Mouse (Mus musculus): Measurements from ENCODE around the gene Ispd. TPM values are rescaled to one million over a fixed set of nuclear protein-coding genes. Genes with fewer than 3 reads are reported as not detected.

Gene Ispd
- polyA plus RNA-seq, 1 experiment from 2014 or later, result 2.1 TPM

GRCm38 (mm10) chr12:36694072-36694471 is 312.8 kb downstream of the Ispd start:
- Histone ChIP-seq H3K4me2 (ENCODE audit: low read depth, low read length) (no peak overlapping the region), H3K9me3 (ENCODE audit: low read length) (no peaks in the 10 kb centered on the region), H3K36me3 (replicated peaks; ENCODE audit: insufficient read depth, low read length) (no peaks in the 10 kb centered on the region), H3K27ac (ENCODE audit: low read depth) (no peak overlapping the region), H3K4me3 (ENCODE audit: low read depth, low read length) (no peak overlapping the region), H3K4me1 (ENCODE audit: insufficient read depth) (no peaks in the 10 kb centered on the region), H3K27me3 (ENCODE audit: insufficient read depth, low read length) (no peaks in the 10 kb centered on the region), H3K9ac (replicated peaks) (no peak overlapping the region)
- WGBS (ENCODE audit: insufficient replicate concordance), result 59% methylated on average over 2 of the region's 2 CpGs
- TF ChIP-seq CTCF (IDR thresholded peaks at IDR 0.05; ENCODE audit: low read depth), result no peak
- no peak for TF ChIP-seq EP300 (IDR thresholded peaks at IDR 0.05; ENCODE audit: low read depth)
- no peak for DNase-seq
- no peak for ATAC-seq

- WGBS (ENCODE audit: insufficient replicate concordance), result 39% methylated on average over 1 of the region's 1 CpGs
- Histone ChIP-seq H3K36me3 (replicated peaks; ENCODE audit: insufficient read depth, low read length) (no peaks in the 10 kb centered on the region), H3K27me3 (ENCODE audit: insufficient read depth, low read length) (no peaks in the 10 kb centered on the region), H3K27ac (ENCODE audit: low read depth) (no peak overlapping the region), H3K4me1 (ENCODE audit: insufficient read depth) (no peaks in the 10 kb centered on the region), H3K9me3 (ENCODE audit: low read length) (no peaks in the 10 kb centered on the region), H3K9ac (replicated peaks) (no peak overlapping the region), H3K4me2 (ENCODE audit: low read depth, low read length) (no peak overlapping the region), H3K4me3 (ENCODE audit: low read depth, low read length) (no peak overlapping the region)
- DNase-seq (no peak), ATAC-seq (no peak)
- TF ChIP-seq EP300 (IDR thresholded peaks at IDR 0.05; ENCODE audit: low read depth), result no peak
- TF ChIP-seq CTCF (IDR thresholded peaks at IDR 0.05; ENCODE audit: low read depth), result 0 out of 2 replicates have a peak, but pooled peaks have one; percentile 9
These were observed 323.1 kb downstream of the Ispd start for GRCm38 (mm10) chr12:36704380-36704779.

- Histone ChIP-seq H3K9ac (replicated peaks) (no peak overlapping the region), H3K27me3 (ENCODE audit: insufficient read depth, low read length) (no peaks in the 10 kb centered on the region), H3K4me1 (ENCODE audit: insufficient read depth) (no peaks in the 10 kb centered on the region), H3K36me3 (replicated peaks; ENCODE audit: insufficient read depth, low read length) (no peaks in the 10 kb centered on the region), H3K27ac (ENCODE audit: low read depth) (no peak overlapping the region), H3K4me3 (ENCODE audit: low read depth, low read length) (no peak overlapping the region), H3K9me3 (ENCODE audit: low read length) (no peaks in the 10 kb centered on the region), H3K4me2 (ENCODE audit: low read depth, low read length) (no peak overlapping the region)
- WGBS (ENCODE audit: insufficient replicate concordance), result 35% methylated on average over 1 of the region's 1 CpGs
- TF ChIP-seq CTCF (IDR thresholded peaks at IDR 0.05; ENCODE audit: low read depth) (no peak), EP300 (IDR thresholded peaks at IDR 0.05; ENCODE audit: low read depth) (peak; percentile 54; the same call in 1 of the 2 replicates)
- ATAC-seq, result no peak
- DNase-seq, result no peak
These were observed 327.6 kb downstream of the Ispd start for GRCm38 (mm10) chr12:36708810-36709209.

- Histone ChIP-seq H3K4me1 (ENCODE audit: insufficient read depth) (no peaks in the 10 kb centered on the region), H3K4me2 (ENCODE audit: low read depth, low read length) (peak overlapping the region; percentile 48), H3K9me3 (ENCODE audit: low read length) (no peaks in the 10 kb centered on the region), H3K9ac (replicated peaks) (no peak overlapping the region), H3K27ac (ENCODE audit: low read depth) (no peak overlapping the region), H3K27me3 (ENCODE audit: insufficient read depth, low read length) (no peaks in the 10 kb centered on the region), H3K4me3 (ENCODE audit: low read depth, low read length) (no peak overlapping the region), H3K36me3 (replicated peaks; ENCODE audit: insufficient read depth, low read length) (no peaks in the 10 kb centered on the region)
- ATAC-seq, result no peak
- TF ChIP-seq CTCF (IDR thresholded peaks at IDR 0.05; ENCODE audit: low read depth) (peak; percentile 56), EP300 (IDR thresholded peaks at IDR 0.05; ENCODE audit: low read depth) (no peak)
- WGBS (ENCODE audit: insufficient replicate concordance), result 20% methylated on average over 17 of the region's 17 CpGs
- DNase-seq, result peak; percentile 14
These were observed 332.8 kb downstream of the Ispd start for GRCm38 (mm10) chr12:36713866-36714662.

GRCm38 (mm10) chr12:36717526-36717925 is 336.3 kb downstream of the Ispd start:
- 58% methylated on average over 5 of the region's 5 CpGs for WGBS (ENCODE audit: insufficient replicate concordance)
- ATAC-seq (no peak), DNase-seq (no peak)
- TF ChIP-seq CTCF (IDR thresholded peaks at IDR 0.05; ENCODE audit: low read depth) (no peak), EP300 (IDR thresholded peaks at IDR 0.05; ENCODE audit: low read depth) (no peak)
- no peaks in the 10 kb centered on the region for H3K36me3 ChIP-seq (replicated peaks; ENCODE audit: insufficient read depth, low read length)
- H3K4me1 ChIP-seq (ENCODE audit: insufficient read depth), result no peaks in the 10 kb centered on the region
- no peak overlapping the region for H3K4me3 ChIP-seq (ENCODE audit: low read depth, low read length)
- H3K4me2 ChIP-seq (ENCODE audit: low read depth, low read length), result no peak overlapping the region
- no peaks in the 10 kb centered on the region for H3K27me3 ChIP-seq (ENCODE audit: insufficient read depth, low read length)
- no peaks in the 10 kb centered on the region for H3K9me3 ChIP-seq (ENCODE audit: low read length)
- no peak overlapping the region for H3K9ac ChIP-seq (replicated peaks)
- H3K27ac ChIP-seq (ENCODE audit: low read depth), result no peak overlapping the region

GRCm38 (mm10) chr12:36718417-36718816 is 337.2 kb downstream of the Ispd start:
- DNase-seq (no peak), ATAC-seq (no peak)
- H3K4me3 ChIP-seq (ENCODE audit: low read depth, low read length), result no peak overlapping the region
- 54% methylated on average over 2 of the region's 2 CpGs for WGBS (ENCODE audit: insufficient replicate concordance)
- no peak overlapping the region for H3K27ac ChIP-seq (ENCODE audit: low read depth)
- H3K4me1 ChIP-seq (ENCODE audit: insufficient read depth), result no peaks in the 10 kb centered on the region
- H3K9me3 ChIP-seq (ENCODE audit: low read length), result no peaks in the 10 kb centered on the region
- TF ChIP-seq EP300 (IDR thresholded peaks at IDR 0.05; ENCODE audit: low read depth) (no peak), CTCF (IDR thresholded peaks at IDR 0.05; ENCODE audit: low read depth) (no peak)
- no peak overlapping the region for H3K9ac ChIP-seq (replicated peaks)
- H3K36me3 ChIP-seq (replicated peaks; ENCODE audit: insufficient read depth, low read length), result no peaks in the 10 kb centered on the region
- no peaks in the 10 kb centered on the region for H3K27me3 ChIP-seq (ENCODE audit: insufficient read depth, low read length)
- H3K4me2 ChIP-seq (ENCODE audit: low read depth, low read length), result no peak overlapping the region

Data from liver, postnatal 0 days (tissue).